Mouse (Mus musculus) MEL (cell line): Measurements from ENCODE around the gene Oas1d.

Experiments used
- MYC ChIP-seq: IDR thresholded peaks from 2 replicates; pipeline ENCODE4 v1.6.1; 2011; ENCODE audit warnings: low read depth, mild to moderate bottlenecking, low read length, improper control_type of control experiment, moderate library complexity
- ZNF384 ChIP-seq: IDR thresholded peaks from 2 replicates; pipeline ENCODE4 v1.6.1; 2012; ENCODE audit warnings: low read depth, mild to moderate bottlenecking, inconsistent platforms, low read length, improper control_type of control experiment

DNA sequence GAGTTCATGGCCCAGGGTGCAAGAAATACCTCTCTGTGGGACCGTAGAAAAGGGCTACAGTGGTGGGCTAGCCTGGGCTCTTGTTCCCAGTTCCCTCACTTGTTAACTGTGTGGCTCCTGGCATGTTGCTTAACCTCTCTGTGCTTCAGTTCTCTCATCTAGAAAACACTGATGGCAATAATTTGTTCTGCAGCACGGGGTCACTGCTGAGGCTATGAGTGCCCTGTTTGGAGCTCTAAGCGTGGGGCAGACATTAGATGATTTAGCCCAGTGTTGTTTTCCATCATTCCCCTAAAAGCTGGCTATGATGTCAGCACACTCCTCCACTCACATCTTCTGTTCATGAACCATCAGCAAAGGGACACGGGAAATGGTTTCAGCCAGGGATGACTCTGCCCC, 53.8 kb downstream of the Oas1d start:
- TF ChIP-seq MYC, result no peak
- no peak for TF ChIP-seq ZNF384
